Mouse (Mus musculus) small intestine, adult 2 months (tissue): ENCODE data around the gene Cyp26b1.

Experiments used
- CTCF ChIP-seq: fragments of 200-500 bp; IDR thresholded peaks from 2 replicates; pipeline ENCODE4 v1.5.1; 2012; ENCODE audit warnings: low read depth, mild to moderate bottlenecking, control low read depth, inconsistent platforms, low read length, moderate library complexity, mixed read lengths; ENCODE audit not compliant: insufficient replicate concordance, insufficient read length; ENCODE audit errors: extremely low read depth
- POLR2A ChIP-seq: fragments of 200-500 bp; IDR thresholded peaks from 2 replicates; pipeline ENCODE4 v1.6.1; 2012; ENCODE audit warnings: low read depth, mild to moderate bottlenecking, control low read depth, inconsistent platforms, low read length, moderate library complexity

GRCm38 (mm10) chr6:84616586-84616985, 22.9 kb upstream of the Cyp26b1 start:
- TF ChIP-seq CTCF = no peak
- no peak for TF ChIP-seq POLR2A
